Mouse (Mus musculus): ENCODE measurements around the gene A530032D15Rik.
"Not testable (repeated sequence)": the region's sequence is repeated elsewhere in the genome, so short reads cannot be mapped to it uniquely, and the experiment has no call there.

A530032D15Rik gene

DNA sequence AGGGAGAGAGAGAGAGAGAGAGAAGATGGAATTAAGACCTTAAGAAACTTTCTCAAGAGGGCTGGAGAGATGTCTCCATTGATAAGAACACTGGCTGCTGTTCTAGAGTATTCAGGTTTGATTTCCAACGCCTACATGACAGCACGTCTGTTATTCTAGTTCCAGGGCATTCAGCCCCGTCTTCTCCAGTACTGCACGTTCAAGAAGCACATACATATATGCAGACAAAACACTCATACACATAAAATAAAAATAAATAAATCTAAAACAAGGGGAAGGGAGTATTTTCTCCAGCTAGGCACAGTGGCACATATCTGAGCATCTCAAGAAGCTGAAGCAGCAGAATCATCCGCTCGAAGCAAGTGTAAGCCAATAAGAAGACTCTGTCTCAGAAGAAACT lies 73.9 kb downstream of the A530032D15Rik start:
- DNase-seq (ENCODE audit: low spot score) = not testable (repeated sequence)

DNA sequence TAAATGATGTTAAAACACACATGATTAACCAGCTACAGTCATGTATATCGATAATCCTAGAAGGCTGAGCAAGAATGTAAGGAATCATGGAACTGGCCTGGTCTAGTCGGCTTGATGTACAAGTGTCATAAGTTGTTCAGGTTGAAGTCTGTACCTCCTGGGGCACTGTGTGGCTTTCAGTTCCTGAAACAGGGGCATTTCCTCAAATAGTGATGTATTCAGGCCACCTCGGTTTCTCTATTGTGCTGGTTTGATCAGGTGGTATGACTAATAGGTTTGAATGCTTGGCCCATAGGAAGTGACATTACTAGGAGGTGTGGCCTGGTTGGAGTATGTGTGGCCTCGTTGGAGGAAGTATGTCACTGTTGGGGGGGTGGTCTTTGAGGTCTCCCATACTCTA lies 75.3 kb downstream of the A530032D15Rik start:
- not testable (repeated sequence) for DNase-seq (ENCODE audit: low spot score)

DNA sequence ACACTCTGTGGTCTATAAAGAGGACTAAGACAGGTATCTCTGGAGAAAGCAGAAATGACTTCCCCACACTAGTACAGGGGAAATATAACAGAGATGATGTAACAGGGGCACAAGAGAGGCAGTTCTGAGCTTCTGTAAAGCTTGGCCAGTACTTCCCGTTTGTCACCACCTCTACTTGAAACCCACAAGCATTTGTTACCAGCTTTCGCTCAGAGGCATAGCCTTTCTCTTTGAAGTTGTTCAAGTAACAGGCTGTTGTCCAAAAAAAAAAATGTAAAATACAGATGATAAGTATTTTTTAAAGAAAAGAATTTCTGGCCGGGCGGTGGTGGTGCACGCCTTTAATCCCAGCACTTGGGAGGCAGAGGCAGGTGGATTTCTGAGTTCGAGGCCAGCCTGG lies 76.0 kb downstream of the A530032D15Rik start:
- not testable (repeated sequence) for DNase-seq (ENCODE audit: low spot score)

Data from ovary, postnatal 14 days (tissue).